Mouse (Mus musculus): Measurements from ENCODE around the gene Mfap1b. TPM values are rescaled to one million over a fixed set of nuclear protein-coding genes. Genes with fewer than 3 reads are reported as not detected.
A peak's percentile ranks its signal among the peaks of the same experiment; 100 is the strongest.

The Mfap1b gene
- total and polyA plus RNA-seq, 3 experiments: 19.1 to 20.3 TPM; not detected in 1

DNA sequence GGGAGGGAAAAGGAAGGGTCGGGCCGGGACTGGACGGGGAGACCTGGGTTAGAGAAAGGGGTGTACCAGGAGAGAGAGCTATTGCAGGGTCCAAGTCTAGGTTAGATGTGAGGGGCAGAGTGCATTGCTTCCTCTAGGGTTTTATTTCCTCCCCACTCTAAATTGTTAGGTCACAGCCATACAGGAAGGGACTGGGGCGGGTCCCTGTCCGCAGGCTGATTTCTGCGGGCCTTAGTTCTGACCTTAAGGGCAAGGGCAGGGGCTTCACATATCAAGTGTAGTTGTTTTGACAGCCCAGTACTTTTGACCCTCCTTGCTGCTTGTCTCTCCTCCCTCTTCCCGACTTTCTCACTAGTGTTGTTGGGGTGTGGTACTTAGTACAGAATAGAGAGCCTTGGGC, 23.8 kb downstream of the Mfap1b start:
- Histone ChIP-seq H3K9ac (ENCODE audit: control insufficient read depth, low read depth, low read length, poor library complexity, severe bottlenecking) (peak overlapping the region; percentile 84), H3K4me1 (ENCODE audit: control insufficient read depth in 1 of 2, insufficient read depth in 2 of 2, low read length in 2 of 2) (peaks cover 18 to 30% of the 10 kb centered on the region in 2 experiments), H3K9me3 (replicated peaks; ENCODE audit: insufficient read depth, low read length) (no peaks in the 10 kb centered on the region), H3K36me3 (ENCODE audit: control insufficient read depth in 1 of 2, insufficient read depth in 2 of 2, low read length in 2 of 2) (peaks cover 0 to 27% of the 10 kb centered on the region in 2 experiments; a peak in 2 of 4 replicates), H3K79me2 (ENCODE audit: control insufficient read depth, insufficient read depth, low read length, poor library complexity) (peaks cover 19% of the 10 kb centered on the region), H3K27ac (ENCODE audit: control insufficient read depth, low read depth, low read length) (peak overlapping the region; percentile 11; the same call in 1 of the 2 replicates), H3K27me3 (ENCODE audit: control insufficient read depth in 1 of 2, insufficient read depth in 2 of 2, low read length in 2 of 2) (no peaks in the 10 kb centered on the region), H3K4me3 (ENCODE audit: control insufficient read depth in 1 of 2, insufficient read depth in 1 of 2, low read depth in 2 of 2, low read length in 2 of 2) (peak overlapping the region; percentile 82 to 89)
- TF ChIP-seq SMC3 (IDR thresholded peaks at IDR 0.05; ENCODE audit: low read depth, low read length) (no peak), SIN3A (IDR thresholded peaks at IDR 0.05; ENCODE audit: low read length) (peak; percentile 13; the same call in 1 of the 2 replicates), GABPA (IDR thresholded peaks at IDR 0.05; ENCODE audit: low read depth, low read length) (no peak), POLR2AphosphoS2 (IDR thresholded peaks at IDR 0.05; ENCODE audit: low read length) (no peak), NRF1 (IDR thresholded peaks at IDR 0.05; ENCODE audit: insufficient read depth, low read depth, low read length, poor library complexity, severe bottlenecking) (no peak)
- peak; percentile 43 for DNase-seq (ENCODE audit: low read depth, low spot score)

DNA sequence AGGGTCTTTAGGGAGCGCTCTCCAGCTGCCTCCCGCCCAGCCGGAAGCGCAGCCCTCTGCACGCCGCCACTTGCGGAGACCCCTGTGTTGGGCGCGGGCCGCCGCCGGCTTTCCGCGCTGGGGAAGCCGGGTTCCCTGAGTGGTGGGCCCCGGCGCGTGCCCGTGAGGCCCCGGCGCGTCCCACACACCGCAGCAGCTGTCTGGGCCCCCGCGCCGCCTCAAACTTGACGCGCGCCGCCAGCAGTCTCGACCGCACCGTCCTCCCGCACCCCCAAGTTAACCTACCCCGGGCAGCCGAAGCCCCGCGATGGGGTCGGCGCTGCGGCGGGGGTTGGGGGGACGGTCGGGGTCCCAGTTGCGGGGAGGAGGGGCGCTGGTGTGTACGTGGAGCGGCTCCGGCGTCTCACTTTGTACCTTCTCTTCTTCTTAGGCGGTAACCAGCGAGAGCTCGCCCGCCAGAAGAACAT, 24.3 kb downstream of the Mfap1b start:
- no peak for DNase-seq (ENCODE audit: low read depth, low spot score)
- Histone ChIP-seq H3K27me3 (ENCODE audit: control insufficient read depth in 1 of 2, insufficient read depth in 2 of 2, low read length in 2 of 2) (no peaks in the 10 kb centered on the region), H3K4me1 (ENCODE audit: control insufficient read depth in 1 of 2, insufficient read depth in 2 of 2, low read length in 2 of 2) (peaks cover 18 to 35% of the 10 kb centered on the region in 2 experiments), H3K36me3 (ENCODE audit: control insufficient read depth in 1 of 2, insufficient read depth in 2 of 2, low read length in 2 of 2) (peaks cover 0 to 30% of the 10 kb centered on the region in 2 experiments; a peak in 2 of 4 replicates), H3K79me2 (ENCODE audit: control insufficient read depth, insufficient read depth, low read length, poor library complexity) (peaks cover 19% of the 10 kb centered on the region), H3K9me3 (replicated peaks; ENCODE audit: insufficient read depth, low read length) (no peaks in the 10 kb centered on the region), H3K4me3 (ENCODE audit: control insufficient read depth in 1 of 2, insufficient read depth in 1 of 2, low read depth in 2 of 2, low read length in 2 of 2) (peak overlapping the region; percentile 82 to 89), H3K27ac (ENCODE audit: control insufficient read depth, low read depth, low read length) (peak overlapping the region; percentile 79), H3K9ac (ENCODE audit: control insufficient read depth, low read depth, low read length, poor library complexity, severe bottlenecking) (peak overlapping the region; percentile 84)
- no peak for TF ChIP-seq EP300 (IDR thresholded peaks at IDR 0.05; ENCODE audit: low read depth in 1 of 2, low read length in 2 of 2)
- TF ChIP-seq ZNF384 (IDR thresholded peaks at IDR 0.05; ENCODE audit: low read depth, low read length): no peak
- TF ChIP-seq BHLHE40 (IDR thresholded peaks at IDR 0.05; ENCODE audit: borderline replicate concordance, low read depth, low read length): no peak
- TF ChIP-seq RCOR1 (IDR thresholded peaks at IDR 0.05; ENCODE audit: low read depth, low read length): no peak
- TF ChIP-seq HCFC1 (IDR thresholded peaks at IDR 0.05; ENCODE audit: low read depth, low read length): no peak; the same call in 1 of the 2 replicates
- TF ChIP-seq POLR2AphosphoS5 (IDR thresholded peaks at IDR 0.05; ENCODE audit: borderline replicate concordance, low read depth, low read length): no peak
- 0 out of 2 replicates have a peak, but pooled peaks have one; percentile 27 for TF ChIP-seq UBTF (IDR thresholded peaks at IDR 0.05; ENCODE audit: borderline replicate concordance, insufficient read depth, low read depth, low read length)
- TF ChIP-seq SIN3A (IDR thresholded peaks at IDR 0.05; ENCODE audit: low read length): peak; percentile 36; the same call in 1 of the 2 replicates
- no peak for TF ChIP-seq MEF2A (IDR thresholded peaks at IDR 0.05; ENCODE audit: extremely low read depth, insufficient replicate concordance, low read depth, low read length, poor library complexity, severe bottlenecking)

All from MEL (cell line).